Mouse (Mus musculus): ENCODE results near the gene Fam104a.
A peak's percentile ranks its signal among the peaks of the same experiment; 100 is the strongest.

- TF ChIP-seq POLR2A (IDR thresholded peaks at IDR 0.05; ENCODE audit: insufficient read depth, low read length) (peak; percentile 89), EP300 (IDR thresholded peaks at IDR 0.05; ENCODE audit: insufficient read depth, low read depth, low read length) (peak; percentile 96), CTCF (IDR thresholded peaks at IDR 0.05; ENCODE audit: low read depth, low read length) (no peak)
Measured at GRCm38 (mm10) chr11:113709731-113710256, 25.8 kb upstream of the Fam104a start, which contains the start of gene Cpsf4l.
